Mouse (Mus musculus) Muller cell, postnatal 12 days (primary cell): ENCODE results near the gene Rps15.

ENCODE experiments used
- DNase-seq: peaks from one replicate; pipeline ENCODE4 v3.0.0-alpha.2; 2015; ENCODE audit errors: inconsistent ontology term

Rps15 gene

DNA sequence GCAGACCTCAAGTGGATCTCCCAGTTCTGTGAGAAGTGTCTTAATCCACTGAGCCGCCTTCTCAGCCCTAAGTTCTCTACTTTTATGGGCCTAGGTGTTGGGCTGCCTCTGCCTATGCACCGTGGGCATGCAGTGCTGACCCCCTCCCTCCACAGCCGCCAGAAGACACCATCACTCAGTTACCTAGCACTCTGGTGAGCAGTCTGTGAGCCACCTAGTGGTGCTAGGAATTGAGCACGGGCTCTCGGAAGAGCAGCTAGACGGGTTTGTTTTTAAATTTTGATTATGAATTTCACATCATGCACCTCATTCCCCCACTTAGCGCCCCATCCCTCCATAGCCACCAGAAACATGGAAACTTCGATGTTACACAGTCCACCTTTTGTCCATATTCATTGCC is 3.6 kb upstream of the Rps15 start:
- DNase-seq, result no peak

DNA sequence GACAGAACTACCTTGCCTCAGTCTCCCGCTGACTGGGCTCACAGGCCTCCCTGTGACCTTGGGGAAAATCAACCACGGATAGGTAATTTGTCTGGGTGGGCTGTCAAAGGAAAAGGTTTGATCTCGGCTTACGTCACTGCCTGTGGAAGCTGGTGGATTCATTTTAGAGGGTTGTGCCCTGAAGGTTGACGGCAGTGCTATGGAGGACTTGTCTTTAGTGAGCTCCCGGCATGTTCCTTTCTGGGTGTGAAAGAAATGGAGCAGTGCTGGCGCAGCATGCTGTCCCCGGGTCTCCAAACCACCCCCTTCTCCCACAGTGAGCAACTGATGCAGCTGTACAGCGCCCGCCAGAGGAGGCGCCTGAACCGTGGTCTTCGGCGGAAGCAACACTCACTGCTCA is 1.1 kb downstream of the Rps15 start:
- no peak for DNase-seq

- no peak for DNase-seq
Measured at GRCm38 (mm10) chr10:80294311-80294710, 2.1 kb downstream of the Rps15 start.

- DNase-seq, result no peak
Measured at GRCm38 (mm10) chr10:80294788-80295303, 2.6 kb downstream of the Rps15 start.

- peak; percentile 82 for DNase-seq
Measured at GRCm38 (mm10) chr10:80295618-80296425, 3.6 kb downstream of the Rps15 start, which contains the start of gene Apc2. Gene Apc2 (plus strand): TSS chr10:80295977.

DNA sequence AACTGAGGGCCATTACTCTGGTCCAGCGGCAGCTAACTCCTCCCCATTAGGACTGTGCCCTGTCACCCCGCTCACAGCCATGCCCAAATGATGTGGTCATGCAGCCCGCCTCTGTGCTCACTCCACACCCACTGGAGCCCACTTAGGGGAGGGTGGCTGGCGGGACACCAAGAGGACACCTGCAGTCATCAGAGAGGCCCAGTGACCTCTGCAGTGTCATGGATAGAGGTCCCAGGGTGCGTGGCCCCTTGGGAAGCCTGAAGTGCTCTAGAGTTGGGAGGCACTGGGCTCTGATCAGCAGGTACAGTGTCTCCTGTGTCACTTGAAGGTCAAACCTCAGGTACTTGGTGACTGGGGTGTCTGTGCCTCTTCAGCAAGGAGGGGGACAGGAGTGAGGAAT is 4.6 kb downstream of the Rps15 start:
- DNase-seq, result no peak

DNA sequence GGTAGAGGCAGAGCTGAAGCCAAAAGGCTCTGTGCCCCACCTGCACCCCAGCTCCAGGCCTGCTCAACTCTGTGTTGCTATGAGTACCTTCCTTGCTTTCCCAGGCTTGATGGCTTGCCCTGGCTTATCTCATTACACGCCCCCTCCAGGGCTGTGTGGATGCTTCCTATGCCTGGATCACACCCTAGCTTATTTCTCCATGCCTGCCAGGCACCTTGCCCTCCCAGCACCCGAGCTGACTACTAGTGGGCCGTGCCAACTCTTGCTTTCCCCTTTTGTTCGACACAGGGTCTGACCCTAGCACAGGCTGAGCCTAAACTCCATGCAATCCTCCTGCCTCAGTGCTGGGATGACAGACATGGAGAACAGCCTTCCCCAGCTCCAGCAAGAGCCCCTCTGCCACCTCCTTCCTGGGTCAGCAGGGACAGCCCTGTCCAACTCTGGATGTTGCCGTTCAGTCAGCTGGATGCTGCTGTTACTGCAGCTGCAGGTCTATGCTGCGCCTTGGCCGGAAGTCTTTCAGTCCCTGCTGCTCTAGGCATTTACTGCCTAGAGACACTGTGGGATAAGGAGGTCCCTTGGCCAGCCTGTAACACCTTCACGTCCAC is 5.4 kb downstream of the Rps15 start:
- no peak for DNase-seq

DNA sequence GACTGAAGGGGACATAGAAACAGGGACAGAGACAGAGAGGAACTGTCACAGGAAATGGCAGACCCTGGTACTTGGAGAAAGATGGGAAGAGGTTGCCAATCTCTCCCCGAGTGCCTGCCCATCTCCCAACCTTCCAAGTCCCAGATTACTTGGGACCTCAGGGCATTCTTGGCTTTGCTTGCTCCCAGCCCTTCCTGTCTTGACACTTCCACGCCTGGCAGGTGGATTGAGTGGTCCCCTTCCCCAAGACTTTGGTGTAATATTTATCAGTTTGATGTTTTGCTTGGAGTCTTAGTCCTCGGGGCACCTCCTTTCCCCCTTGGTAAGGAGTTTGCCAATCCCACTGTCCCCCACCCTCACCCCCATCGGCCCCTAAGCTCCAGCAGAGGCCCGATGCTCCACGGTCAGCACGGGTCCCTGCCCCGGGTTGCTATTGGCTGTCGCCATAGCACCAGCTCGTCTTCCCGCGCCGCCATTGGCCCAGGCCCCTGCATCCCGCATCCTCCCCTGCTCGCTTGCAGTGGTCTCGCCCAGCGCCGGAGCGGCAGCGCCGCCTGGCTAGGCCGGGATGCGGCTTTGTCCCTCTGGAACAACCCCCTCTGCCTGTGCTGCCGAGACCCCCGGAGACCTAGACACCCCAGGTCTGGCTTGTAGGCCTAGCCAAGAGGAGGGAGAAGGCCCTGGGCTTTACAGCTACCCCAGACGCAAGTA is 6.5 kb downstream of the Rps15 start:
- DNase-seq, result peak; percentile 83

DNA sequence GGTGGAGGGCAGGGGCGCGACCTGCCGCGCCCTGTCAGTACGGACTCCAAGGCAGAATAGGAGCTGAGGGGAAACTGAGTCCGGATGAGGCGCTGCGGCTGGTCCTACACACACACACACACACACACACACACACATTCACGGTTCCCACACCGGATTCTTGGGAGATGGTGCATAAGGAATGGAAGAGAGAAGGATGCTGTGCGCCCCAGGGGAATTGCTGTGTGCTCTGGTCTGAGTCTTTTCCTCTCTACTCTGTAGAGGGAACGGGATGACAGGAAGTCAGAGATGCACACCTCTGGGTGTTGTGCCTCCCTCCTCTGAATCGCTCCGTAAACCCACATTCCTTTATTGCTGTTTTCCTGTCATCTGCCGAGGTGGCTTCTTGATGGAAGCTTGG is 7.0 kb downstream of the Rps15 start:
- no peak for DNase-seq

- DNase-seq, result no peak
Measured at GRCm38 (mm10) chr10:80299824-80300223, 7.6 kb downstream of the Rps15 start.

DNA sequence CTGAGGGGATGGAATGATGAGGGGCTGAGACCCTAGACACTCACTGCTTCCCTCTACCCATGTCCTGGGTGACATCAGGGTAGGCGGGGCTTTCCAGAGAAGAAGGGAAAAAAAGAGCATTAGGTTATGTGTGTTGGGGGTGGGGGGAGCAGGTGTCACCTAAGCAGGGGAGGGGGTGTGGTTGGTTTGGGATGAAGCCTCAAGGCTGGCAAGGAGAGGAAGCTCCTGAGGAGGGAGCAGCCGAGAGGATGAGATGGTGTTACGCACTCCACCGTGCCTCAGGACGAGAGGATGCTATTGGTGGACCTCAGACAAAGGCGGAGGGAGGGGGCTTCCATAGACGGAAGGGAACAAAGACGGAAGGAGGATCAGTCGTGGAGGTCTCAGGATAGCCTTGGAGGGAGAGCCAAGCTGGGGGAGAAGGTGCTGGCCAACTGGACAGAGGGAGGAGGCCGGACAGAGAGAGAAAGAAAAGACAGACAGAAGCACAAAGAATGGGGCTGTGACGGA is 8.5 kb downstream of the Rps15 start:
- DNase-seq, result no peak

- no peak for DNase-seq
Measured at GRCm38 (mm10) chr10:80301256-80302081, 9.2 kb downstream of the Rps15 start.

GRCm38 (mm10) chr10:80302082-80302355 is 9.8 kb downstream of the Rps15 start:
- no peak for DNase-seq

GRCm38 (mm10) chr10:80302471-80302881 is 10.2 kb downstream of the Rps15 start:
- peak; percentile 94 for DNase-seq

DNA sequence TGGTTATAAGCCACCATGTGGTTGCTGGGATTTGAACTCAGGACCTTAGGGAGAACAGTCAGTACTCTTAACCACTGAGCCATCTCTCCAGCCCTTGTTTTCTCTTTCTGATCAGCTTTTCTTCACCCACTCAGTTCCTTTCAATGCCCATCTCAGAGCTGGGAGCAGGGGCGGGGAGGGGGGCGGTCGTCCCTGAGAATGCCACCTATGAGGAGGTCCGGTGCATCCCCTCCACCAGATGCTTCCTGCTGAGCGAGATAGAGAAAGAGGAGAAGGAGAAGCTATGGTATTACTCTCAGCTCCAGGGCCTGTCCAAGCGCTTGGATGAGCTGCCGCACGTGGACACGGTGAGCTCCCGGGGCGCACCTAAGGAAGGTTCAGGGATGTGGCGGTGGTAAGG is 12.2 kb downstream of the Rps15 start:
- no peak for DNase-seq

DNA sequence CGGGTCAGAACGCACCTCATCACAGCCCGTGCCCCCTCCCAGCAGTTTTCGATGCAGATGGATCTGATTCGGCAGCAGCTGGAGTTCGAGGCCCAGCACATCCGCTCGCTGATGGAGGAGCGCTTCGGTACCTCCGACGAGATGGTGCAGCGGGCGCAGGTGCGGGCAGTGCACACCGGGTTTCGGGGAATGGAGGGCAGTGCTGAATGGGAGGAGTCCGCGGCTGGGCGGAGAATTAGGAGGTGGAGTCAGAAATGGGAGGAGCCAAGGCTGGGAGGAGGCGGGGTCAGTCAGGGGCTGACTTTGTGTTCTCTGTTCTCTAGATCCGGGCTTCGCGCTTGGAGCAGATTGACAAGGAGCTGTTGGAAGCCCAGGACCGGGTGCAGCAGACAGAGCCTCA is 12.6 kb downstream of the Rps15 start:
- no peak for DNase-seq

- DNase-seq, result no peak
Measured at GRCm38 (mm10) chr10:80311560-80311959, 19.3 kb downstream of the Rps15 start.

DNA sequence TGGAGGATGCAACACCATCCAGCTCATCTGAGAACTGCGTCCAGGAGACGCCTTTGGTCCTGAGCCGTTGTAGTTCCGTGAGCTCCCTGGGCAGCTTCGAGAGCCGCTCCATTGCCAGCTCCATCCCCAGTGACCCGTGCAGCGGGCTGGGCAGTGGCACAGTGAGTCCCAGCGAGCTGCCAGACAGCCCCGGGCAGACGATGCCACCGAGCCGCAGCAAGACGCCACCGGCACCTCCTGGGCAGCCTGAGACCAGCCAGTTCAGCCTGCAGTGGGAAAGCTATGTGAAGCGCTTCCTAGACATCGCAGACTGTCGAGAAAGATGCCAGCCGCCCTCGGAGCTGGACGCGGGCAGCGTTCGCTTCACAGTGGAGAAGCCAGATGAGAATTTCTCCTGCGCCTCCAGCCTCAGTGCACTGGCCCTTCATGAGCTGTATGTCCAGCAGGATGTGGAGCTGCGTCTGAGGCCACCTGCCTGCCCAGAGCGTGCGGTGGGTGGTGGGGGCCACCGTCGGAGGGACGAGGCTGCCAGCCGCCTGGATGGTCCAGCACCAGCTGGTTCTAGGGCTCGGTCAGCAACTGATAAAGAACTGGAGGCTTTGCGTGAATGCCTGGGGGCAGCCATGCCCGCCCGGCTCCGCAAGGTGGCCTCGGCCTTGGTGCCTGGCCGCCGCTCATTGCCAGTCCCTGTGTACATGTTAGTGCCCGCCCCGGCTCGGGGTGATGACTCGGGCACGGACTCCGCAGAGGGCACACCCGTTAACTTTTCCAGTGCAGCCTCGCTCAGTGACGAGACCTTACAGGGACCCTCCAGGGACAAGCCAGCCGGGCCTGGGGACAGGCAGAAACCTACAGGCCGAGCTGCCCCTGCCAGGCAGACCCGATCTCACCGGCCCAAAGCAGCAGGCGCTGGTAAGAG is 20.6 kb downstream of the Rps15 start:
- DNase-seq, result no peak

GRCm38 (mm10) chr10:80313627-80314201 is 21.5 kb downstream of the Rps15 start:
- DNase-seq, result no peak

DNA sequence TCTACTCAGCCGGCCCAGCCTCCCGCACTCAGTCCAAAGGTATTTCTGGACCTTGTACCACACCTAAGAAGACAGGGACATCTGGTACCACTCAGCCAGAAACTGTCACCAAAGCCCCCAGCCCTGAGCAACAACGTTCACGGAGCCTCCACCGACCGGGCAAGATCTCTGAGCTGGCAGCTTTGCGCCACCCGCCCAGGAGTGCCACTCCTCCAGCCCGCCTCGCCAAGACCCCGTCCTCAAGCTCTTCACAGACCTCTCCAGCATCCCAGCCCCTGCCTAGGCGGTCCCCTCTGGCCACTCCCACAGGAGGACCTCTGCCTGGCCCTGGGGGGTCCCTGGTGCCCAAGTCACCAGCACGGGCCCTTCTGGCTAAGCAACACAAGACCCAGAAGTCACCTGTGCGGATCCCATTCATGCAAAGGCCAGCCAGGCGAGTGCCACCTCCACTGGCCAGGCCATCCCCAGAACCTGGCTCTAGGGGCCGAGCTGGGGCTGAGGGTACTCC is 22.3 kb downstream of the Rps15 start:
- DNase-seq, result no peak
